Mouse (Mus musculus) myocyte (in vitro differentiated cells): Measurements from ENCODE around the gene Slc25a21.

Experiments
- POLR2A ChIP-seq: IDR thresholded peaks from one replicate; pipeline ENCODE4 v1.6.1; 2011; ENCODE audit warnings: low read depth, mild to moderate bottlenecking, control low read depth, moderate library complexity; ENCODE audit not compliant: insufficient read length
- TCF12 ChIP-seq: IDR thresholded peaks from one replicate; pipeline ENCODE4 v1.6.1; 2011; ENCODE audit warnings: mild to moderate bottlenecking, control low read depth; ENCODE audit not compliant: poor library complexity, insufficient read depth, severe bottlenecking
- USF1 ChIP-seq: IDR thresholded peaks from one replicate; pipeline ENCODE4 v1.6.1; 2011; ENCODE audit warnings: low read depth, mild to moderate bottlenecking, control low read depth, moderate library complexity

DNA sequence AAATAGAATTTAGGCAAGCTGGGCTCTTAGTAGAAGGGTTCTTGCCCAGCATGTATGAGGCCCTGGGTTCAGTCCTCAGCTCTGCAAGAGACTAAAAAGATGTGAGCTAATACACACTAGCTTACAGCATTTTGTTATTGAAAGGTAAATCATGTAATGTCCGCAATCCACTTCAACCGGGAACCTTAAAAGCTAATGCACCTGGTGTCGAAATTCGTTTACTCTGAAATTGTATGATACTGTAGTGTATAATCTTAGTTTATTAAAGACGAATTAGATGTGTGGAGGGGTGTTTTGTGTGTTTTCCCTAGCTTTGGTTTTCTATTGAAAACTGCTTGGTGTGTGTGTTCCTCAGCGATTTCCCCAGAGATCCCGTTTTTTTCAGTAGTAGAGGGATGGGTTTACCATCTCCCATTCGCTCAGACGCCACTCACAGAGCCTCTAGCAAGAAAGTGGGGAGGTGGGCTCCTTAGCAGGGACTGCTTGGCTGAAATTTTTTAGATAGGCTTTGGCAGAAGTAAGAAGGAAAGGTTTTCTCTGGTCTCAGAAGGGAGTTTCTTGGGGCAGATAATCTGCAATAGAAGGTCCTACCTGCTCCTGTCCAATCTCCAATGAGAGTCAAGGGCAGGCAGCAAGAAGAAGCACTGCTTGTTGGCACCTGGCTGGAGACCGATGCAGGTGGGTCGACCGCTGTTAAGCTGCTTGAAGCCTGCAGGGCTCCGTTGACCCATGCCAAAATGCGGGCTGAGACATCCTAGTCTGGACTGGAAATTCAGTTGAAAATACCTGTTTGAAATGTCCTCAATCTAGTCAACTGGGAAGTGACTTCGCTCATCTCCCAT, 509.4 kb downstream of the Slc25a21 start:
- TF ChIP-seq TCF12, result no peak
- TF ChIP-seq POLR2A, result no peak
- TF ChIP-seq USF1, result no peak
